Mouse (Mus musculus): ENCODE data around the gene Dbndd2. TPM values are rescaled to one million over a fixed set of nuclear protein-coding genes. Genes with fewer than 3 reads are reported as not detected.
A peak's percentile ranks its signal among the peaks of the same experiment; 100 is the strongest.

Dbndd2 gene
- polyA plus RNA-seq, 1 experiment from 2014 or later = 4.7 TPM

GRCm38 (mm10) chr2:164513389-164513788 is 27.5 kb downstream of the Dbndd2 start:
- Histone ChIP-seq H3K36me3 (no peaks in the 10 kb centered on the region), H3K4me2 (replicated peaks) (no peak overlapping the region), H3K27me3 (replicated peaks) (no peaks in the 10 kb centered on the region), H3K9me3 (no peaks in the 10 kb centered on the region), H3K27ac (no peak overlapping the region), H3K9ac (no peak overlapping the region), H3K4me3 (replicated peaks) (no peak overlapping the region), H3K4me1 (replicated peaks) (peaks cover 8% of the 10 kb centered on the region; the same call in 1 of the 2 replicates)
- ATAC-seq = no peak
- WGBS = 65% methylated on average over 8 of the region's 8 CpGs

- H3K4me1 ChIP-seq (replicated peaks) = peaks cover 17% of the 10 kb centered on the region; the same call in 1 of the 2 replicates
- H3K27ac ChIP-seq = peak overlapping the region; percentile 37; the same call in 1 of the 2 replicates
- 77% methylated on average over 3 of the region's 3 CpGs for WGBS
- H3K27me3 ChIP-seq (replicated peaks) = no peaks in the 10 kb centered on the region
- no peaks in the 10 kb centered on the region for H3K36me3 ChIP-seq
- ATAC-seq = peak; percentile 69
- H3K4me2 ChIP-seq (replicated peaks) = no peak overlapping the region
- no peak overlapping the region for H3K4me3 ChIP-seq (replicated peaks)
- H3K9me3 ChIP-seq = no peaks in the 10 kb centered on the region
- H3K9ac ChIP-seq = no peak overlapping the region
These were observed 29.0 kb downstream of the Dbndd2 start for GRCm38 (mm10) chr2:164514916-164515315.

GRCm38 (mm10) chr2:164515897-164516296 is 30.0 kb downstream of the Dbndd2 start:
- Histone ChIP-seq H3K27ac (no peak overlapping the region), H3K4me2 (replicated peaks) (no peak overlapping the region), H3K4me3 (replicated peaks) (no peak overlapping the region), H3K36me3 (no peaks in the 10 kb centered on the region), H3K4me1 (replicated peaks) (peaks cover 20% of the 10 kb centered on the region; the same call in 1 of the 2 replicates), H3K9ac (no peak overlapping the region), H3K9me3 (no peaks in the 10 kb centered on the region), H3K27me3 (replicated peaks) (no peaks in the 10 kb centered on the region)
- no peak for ATAC-seq
- 78% methylated on average over 9 of the region's 9 CpGs for WGBS

- Histone ChIP-seq H3K9me3 (no peaks in the 10 kb centered on the region), H3K36me3 (no peaks in the 10 kb centered on the region), H3K9ac (no peak overlapping the region), H3K4me3 (replicated peaks) (no peak overlapping the region), H3K4me2 (replicated peaks) (no peak overlapping the region), H3K27ac (no peak overlapping the region), H3K4me1 (replicated peaks) (peaks cover 20% of the 10 kb centered on the region; the same call in 1 of the 2 replicates), H3K27me3 (replicated peaks) (no peaks in the 10 kb centered on the region)
- ATAC-seq = no peak
- 80% methylated on average over 11 of the region's 11 CpGs for WGBS
These were observed 30.7 kb downstream of the Dbndd2 start for GRCm38 (mm10) chr2:164516592-164516991.

GRCm38 (mm10) chr2:164517485-164518221 is 31.7 kb downstream of the Dbndd2 start:
- Histone ChIP-seq H3K27ac (peak overlapping the region; percentile 89), H3K9ac (no peak overlapping the region), H3K9me3 (no peaks in the 10 kb centered on the region), H3K36me3 (no peaks in the 10 kb centered on the region), H3K4me1 (replicated peaks) (peaks cover 20% of the 10 kb centered on the region; the same call in 1 of the 2 replicates), H3K4me2 (replicated peaks) (no peak overlapping the region), H3K27me3 (replicated peaks) (no peaks in the 10 kb centered on the region), H3K4me3 (replicated peaks) (no peak overlapping the region)
- 0 out of 2 replicates have a peak, but pooled peaks have one; percentile 13 for ATAC-seq
- WGBS = 42% methylated on average over 10 of the region's 10 CpGs

GRCm38 (mm10) chr2:164518266-164519170 is 32.6 kb downstream of the Dbndd2 start:
- peak; percentile 60 for ATAC-seq
- Histone ChIP-seq H3K9ac (no peak overlapping the region), H3K27me3 (replicated peaks) (no peaks in the 10 kb centered on the region), H3K4me1 (replicated peaks) (peaks cover 19% of the 10 kb centered on the region; the same call in 1 of the 2 replicates), H3K9me3 (no peaks in the 10 kb centered on the region), H3K4me3 (replicated peaks) (no peak overlapping the region), H3K4me2 (replicated peaks) (no peak overlapping the region), H3K27ac (peak overlapping the region; percentile 89), H3K36me3 (no peaks in the 10 kb centered on the region)
- 29% methylated on average over 11 of the region's 11 CpGs for WGBS

- ATAC-seq = no peak
- Histone ChIP-seq H3K4me3 (replicated peaks) (no peak overlapping the region), H3K36me3 (no peaks in the 10 kb centered on the region), H3K27ac (peak overlapping the region; percentile 89), H3K4me2 (replicated peaks) (no peak overlapping the region), H3K9ac (no peak overlapping the region), H3K4me1 (replicated peaks) (peaks cover 17% of the 10 kb centered on the region; the same call in 1 of the 2 replicates), H3K9me3 (no peaks in the 10 kb centered on the region), H3K27me3 (replicated peaks) (no peaks in the 10 kb centered on the region)
- WGBS = 38% methylated on average over 6 of the region's 6 CpGs
These were observed 33.2 kb downstream of the Dbndd2 start for GRCm38 (mm10) chr2:164519171-164519526.

- no peak overlapping the region for H3K9ac ChIP-seq
These were observed 34.9 kb downstream of the Dbndd2 start for GRCm38 (mm10) chr2:164520782-164521181.

GRCm38 (mm10) chr2:164521841-164522240 is 35.9 kb downstream of the Dbndd2 start:
- ATAC-seq = no peak
- H3K27me3 ChIP-seq (replicated peaks) = no peaks in the 10 kb centered on the region
- H3K4me1 ChIP-seq (replicated peaks) = 0 out of 2 replicates have a peak, but pooled peaks cover 14% of the 10 kb centered on the region
- H3K9ac ChIP-seq = no peak overlapping the region
- 0 out of 2 replicates have a peak overlapping the region, but pooled peaks have one; percentile 11 for H3K4me2 ChIP-seq (replicated peaks)
- H3K27ac ChIP-seq = no peak overlapping the region
- H3K36me3 ChIP-seq = no peaks in the 10 kb centered on the region
- H3K9me3 ChIP-seq = no peaks in the 10 kb centered on the region
- H3K4me3 ChIP-seq (replicated peaks) = no peak overlapping the region
- 19% methylated on average over 11 of the region's 11 CpGs for WGBS

More at GRCm38 (mm10) chr2:164520782-164521181, 34.9 kb downstream of the Dbndd2 start:
- Histone ChIP-seq H3K9me3 (no peaks in the 10 kb centered on the region), H3K4me3 (replicated peaks) (no peak overlapping the region), H3K36me3 (no peaks in the 10 kb centered on the region), H3K4me1 (replicated peaks) (0 out of 2 replicates have a peak, but pooled peaks cover 14% of the 10 kb centered on the region), H3K4me2 (replicated peaks) (no peak overlapping the region), H3K27ac (no peak overlapping the region), H3K27me3 (replicated peaks) (no peaks in the 10 kb centered on the region)
- 18% methylated on average over 3 of the region's 3 CpGs for WGBS
- peak; percentile 66 for ATAC-seq

GRCm38 (mm10) chr2:164522280-164522679 is 36.4 kb downstream of the Dbndd2 start:
- H3K4me1 ChIP-seq (replicated peaks) = 0 out of 2 replicates have a peak, but pooled peaks cover 14% of the 10 kb centered on the region
- no peak overlapping the region for H3K9ac ChIP-seq
- no peaks in the 10 kb centered on the region for H3K9me3 ChIP-seq
- no peak overlapping the region; the same call in 1 of the 2 replicates for H3K4me2 ChIP-seq (replicated peaks)
- no peak overlapping the region for H3K4me3 ChIP-seq (replicated peaks)
- H3K36me3 ChIP-seq = no peaks in the 10 kb centered on the region
- no peak overlapping the region for H3K27ac ChIP-seq
- no peak for ATAC-seq
- WGBS = 37% methylated on average over 8 of the region's 8 CpGs
- H3K27me3 ChIP-seq (replicated peaks) = no peaks in the 10 kb centered on the region

- Histone ChIP-seq H3K4me3 (replicated peaks) (no peak overlapping the region), H3K36me3 (no peaks in the 10 kb centered on the region), H3K27ac (no peak overlapping the region), H3K9ac (no peak overlapping the region), H3K4me1 (replicated peaks) (0 out of 2 replicates have a peak, but pooled peaks cover 12% of the 10 kb centered on the region), H3K27me3 (replicated peaks) (no peaks in the 10 kb centered on the region), H3K9me3 (no peaks in the 10 kb centered on the region), H3K4me2 (replicated peaks) (no peak overlapping the region)
- no peak for ATAC-seq
- 82% methylated on average over 10 of the region's 10 CpGs for WGBS
These were observed 37.4 kb downstream of the Dbndd2 start for GRCm38 (mm10) chr2:164523301-164523773.

- H3K4me1 ChIP-seq (replicated peaks) = no peaks in the 10 kb centered on the region
- 68% methylated on average over 5 of the region's 5 CpGs for WGBS
- ATAC-seq = no peak
These were observed 42.7 kb downstream of the Dbndd2 start for GRCm38 (mm10) chr2:164528557-164528956.

More at GRCm38 (mm10) chr2:164528557-164528956, 42.7 kb downstream of the Dbndd2 start:
- no peaks in the 10 kb centered on the region for H3K27me3 ChIP-seq (replicated peaks)
- H3K9ac ChIP-seq = no peak overlapping the region
- H3K36me3 ChIP-seq = no peaks in the 10 kb centered on the region
- H3K9me3 ChIP-seq = no peaks in the 10 kb centered on the region
- H3K4me3 ChIP-seq (replicated peaks) = no peak overlapping the region
- H3K4me2 ChIP-seq (replicated peaks) = no peak overlapping the region
- no peak overlapping the region for H3K27ac ChIP-seq
